Mouse (Mus musculus): Measurements from ENCODE around the gene Zfp462.

DNA sequence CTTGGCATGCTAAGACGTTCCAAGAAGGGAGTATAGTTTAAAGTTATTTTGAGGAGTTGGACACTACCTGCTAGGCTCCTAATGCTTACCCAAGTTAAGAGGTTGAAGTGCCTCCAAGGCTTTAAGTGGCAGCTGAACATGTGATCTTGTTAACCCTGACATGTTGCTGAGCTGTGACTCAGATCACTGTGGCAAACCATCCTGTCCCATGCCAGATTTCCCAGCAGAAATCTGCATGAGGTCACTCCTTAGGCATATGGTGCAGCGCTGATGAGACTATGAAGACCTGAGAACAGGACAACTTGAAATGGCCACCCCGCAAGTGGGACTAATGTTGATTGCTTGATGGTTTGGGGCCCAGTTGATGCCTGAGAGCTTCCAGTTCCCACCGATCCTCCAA, 27.2 kb downstream of the Zfp462 start:
- TF ChIP-seq GATA1 (IDR thresholded peaks at IDR 0.05; ENCODE audit: borderline replicate concordance, low read length): no peak
- no peak for TF ChIP-seq FLI1 (IDR thresholded peaks at IDR 0.05; ENCODE audit: low read length)
